Mouse (Mus musculus): Measurements from ENCODE around the gene Ptgr1.

Gene Ptgr1

GRCm38 (mm10) chr4:58992195-58992594, 5.3 kb upstream of the Ptgr1 start:
- in situ Hi-C loops (cut with MboI, MseI) = loop anchor here (5.0 to 10.0 kb wide), 2 partner anchors 65 to 1077 kb away; partner anchors contain the start of gene D630039A03Rik

GRCm38 (mm10) chr4:58990609-58991434, 3.9 kb upstream of the Ptgr1 start:
- in situ Hi-C loops (cut with MboI, MseI) = loop anchor here (5.0 to 10.0 kb wide), 2 partner anchors 64 to 1076 kb away; partner anchors contain the start of gene D630039A03Rik

GRCm38 (mm10) chr4:58989303-58989898, 2.5 kb upstream of the Ptgr1 start:
- in situ Hi-C loops (cut with MboI, MseI) = no loop called here

- in situ Hi-C loops (cut with MboI, MseI) = no loop called here
Measured at GRCm38 (mm10) chr4:58985157-58985648, 1.7 kb downstream of the Ptgr1 start.

- in situ Hi-C loops (cut with MboI, MseI) = loop anchor here (5.0 kb wide), 1 partner anchor 59 kb away; no protein-coding TSS in a partner anchor
Measured at GRCm38 (mm10) chr4:58982806-58983205, 4.1 kb downstream of the Ptgr1 start.

GRCm38 (mm10) chr4:58981421-58981820, 5.5 kb downstream of the Ptgr1 start:
- in situ Hi-C loops (cut with MboI, MseI) = loop anchor here (5.0 kb wide), 1 partner anchor 61 kb away; no protein-coding TSS in a partner anchor

GRCm38 (mm10) chr4:58975711-58976110, 11.2 kb downstream of the Ptgr1 start:
- in situ Hi-C loops (cut with MboI, MseI) = no loop called here

- in situ Hi-C loops (cut with MboI, MseI) = no loop called here
Measured at GRCm38 (mm10) chr4:58970678-58971077, 16.2 kb downstream of the Ptgr1 start.

GRCm38 (mm10) chr4:58965136-58965535, 21.8 kb downstream of the Ptgr1 start:
- in situ Hi-C loops (cut with MboI, MseI) = no loop called here

GRCm38 (mm10) chr4:58963271-58963670, 23.6 kb downstream of the Ptgr1 start:
- in situ Hi-C loops (cut with MboI, MseI) = no loop called here

GRCm38 (mm10) chr4:58961719-58962118, 25.2 kb downstream of the Ptgr1 start:
- in situ Hi-C loops (cut with MboI, MseI) = no loop called here

GRCm38 (mm10) chr4:58952630-58953029, 34.3 kb downstream of the Ptgr1 start:
- in situ Hi-C loops (cut with MboI, MseI) = no loop called here

- in situ Hi-C loops (cut with MboI, MseI) = no loop called here
Measured at GRCm38 (mm10) chr4:58948391-58948790, 38.5 kb downstream of the Ptgr1 start.

- in situ Hi-C loops (cut with MboI, MseI) = no loop called here
Measured at GRCm38 (mm10) chr4:58944695-58945094, 42.2 kb downstream of the Ptgr1 start.

GRCm38 (mm10) chr4:58944206-58944553, 42.7 kb downstream of the Ptgr1 start:
- in situ Hi-C loops (cut with MboI, MseI) = no loop called here

- in situ Hi-C loops (cut with MboI, MseI) = no loop called here
Measured at GRCm38 (mm10) chr4:58943420-58944205, 43.3 kb downstream of the Ptgr1 start, which contains the start of gene Zkscan16. Gene Zkscan16, plus strand, starts transcription at chr4:58943628.

GRCm38 (mm10) chr4:58942942-58943341, 44.0 kb downstream of the Ptgr1 start:
- in situ Hi-C loops (cut with MboI, MseI) = no loop called here

GRCm38 (mm10) chr4:58941638-58942037, 45.3 kb downstream of the Ptgr1 start:
- in situ Hi-C loops (cut with MboI, MseI) = no loop called here

- in situ Hi-C loops (cut with MboI, MseI) = no loop called here
Measured at GRCm38 (mm10) chr4:58935846-58936245, 51.1 kb downstream of the Ptgr1 start.

GRCm38 (mm10) chr4:58934746-58935476, 52.0 kb downstream of the Ptgr1 start:
- in situ Hi-C loops (cut with MboI, MseI) = no loop called here

GRCm38 (mm10) chr4:58934308-58934707, 52.6 kb downstream of the Ptgr1 start:
- in situ Hi-C loops (cut with MboI, MseI) = no loop called here

All from T-helper 1 cell (primary cell).